Mouse (Mus musculus) thymus, postnatal 36 days (tissue): ENCODE measurements around the gene Cckbr.
"Not testable (repeated sequence)": the region's sequence is repeated elsewhere in the genome, so short reads cannot be mapped to it uniquely, and the experiment has no call there.

Experiments used
- DNase-seq, 2 experiments: peaks; one replicate each; pipeline ENCODE4 v3.0.0; 2022; ENCODE audit warnings: mixed read lengths in 2 of 2

Gene Cckbr

GRCm38 (mm10) chr7:105437979-105438772, 12.6 kb downstream of the Cckbr start:
- no peak for DNase-seq

GRCm38 (mm10) chr7:105441426-105441825, 15.9 kb downstream of the Cckbr start:
- no peak for DNase-seq

GRCm38 (mm10) chr7:105445076-105445475, 19.5 kb downstream of the Cckbr start:
- DNase-seq: no peak

- not testable (repeated sequence) for DNase-seq
Measured at GRCm38 (mm10) chr7:105453345-105453744, 27.8 kb downstream of the Cckbr start.

- no peak for DNase-seq
Measured at GRCm38 (mm10) chr7:105458546-105458945, 33.0 kb downstream of the Cckbr start.

GRCm38 (mm10) chr7:105465505-105465904, 40.0 kb downstream of the Cckbr start:
- not testable (repeated sequence) for DNase-seq

- no peak for DNase-seq
Measured at GRCm38 (mm10) chr7:105472607-105473006, 47.1 kb downstream of the Cckbr start.

GRCm38 (mm10) chr7:105474771-105475315, 49.3 kb downstream of the Cckbr start:
- DNase-seq: no peak

- DNase-seq: no peak
Measured at GRCm38 (mm10) chr7:105475396-105475949, 49.9 kb downstream of the Cckbr start.

GRCm38 (mm10) chr7:105476683-105477432, 51.3 kb downstream of the Cckbr start:
- no peak for DNase-seq

- DNase-seq: no peak
Measured at GRCm38 (mm10) chr7:105477433-105477700, 51.8 kb downstream of the Cckbr start.

GRCm38 (mm10) chr7:105477841-105478240, 52.3 kb downstream of the Cckbr start:
- no peak for DNase-seq

GRCm38 (mm10) chr7:105478344-105478743, 52.8 kb downstream of the Cckbr start:
- DNase-seq: no peak

GRCm38 (mm10) chr7:105479232-105479631, 53.7 kb downstream of the Cckbr start:
- DNase-seq: no peak

GRCm38 (mm10) chr7:105480081-105480480, 54.5 kb downstream of the Cckbr start:
- no peak for DNase-seq

- DNase-seq: no peak
Measured at GRCm38 (mm10) chr7:105480561-105481504, 55.3 kb downstream of the Cckbr start.

- DNase-seq: no peak
Measured at GRCm38 (mm10) chr7:105481505-105482411, 56.2 kb downstream of the Cckbr start, which contains the start of gene Cavin3. TSS of gene Cavin3 (minus strand) at chr7:105482300.

- no peak for DNase-seq
Measured at GRCm38 (mm10) chr7:105482426-105482825, 56.9 kb downstream of the Cckbr start.

- no peak for DNase-seq
Measured at GRCm38 (mm10) chr7:105485029-105485428, 59.5 kb downstream of the Cckbr start.

- no peak for DNase-seq
Measured at GRCm38 (mm10) chr7:105487104-105487876, 61.8 kb downstream of the Cckbr start.
